Mouse (Mus musculus) CH12.LX (cell line): ENCODE results near the gene Srgap3. TPM values are rescaled to one million over a fixed set of nuclear protein-coding genes. Genes with fewer than 3 reads are reported as not detected.

ENCODE experiments used
- DNase-seq: peaks from one replicate; pipeline ENCODE4 v3.0.0-alpha.2; 2013; ENCODE audit errors: extremely low read depth
- H3K27ac ChIP-seq: 2 replicates; pipeline ENCODE4 v1.5.1; 2012; ENCODE audit warnings: low read depth, mild to moderate bottlenecking, control low read depth, moderate library complexity; ENCODE audit not compliant: insufficient read depth
- H3K27me3 ChIP-seq: replicated peaks from 2 replicates; pipeline ENCODE3; 2012; ENCODE audit warnings: inconsistent platforms
- H3K36me3 ChIP-seq, 2 experiments: replicated peaks in 1 of 2; 2 replicates each; pipeline versions ENCODE3 to v1.6.1; 2012; ENCODE audit warnings: inconsistent platforms in 1 of 2, low read length in 1 of 2, mild to moderate bottlenecking in 1 of 2, mixed read lengths in 1 of 2, moderate library complexity in 1 of 2; ENCODE audit not compliant: control insufficient read depth in 1 of 2, insufficient read depth in 1 of 2
- H3K4me1 ChIP-seq, 2 experiments: 2 replicates each; pipeline ENCODE4 v1.6.1; 2012; ENCODE audit warnings: inconsistent platforms in 1 of 2, moderate library complexity in 1 of 2; ENCODE audit not compliant: insufficient read depth in 2 of 2, control insufficient read depth in 1 of 2
- H3K4me2 ChIP-seq: 2 replicates; pipeline ENCODE4 v1.6.1; 2012; ENCODE audit warnings: low read depth, mild to moderate bottlenecking, control low read depth; ENCODE audit not compliant: poor library complexity, insufficient read depth, severe bottlenecking
- H3K4me3 ChIP-seq, 3 experiments: fragments of 150-350 bp in 1 of 3; sonication (generic) in 1 of 3; replicated peaks in 1 of 3; 2 replicates each; pipeline versions ENCODE3 to v1.5.1; 2011 to 2012; ENCODE audit warnings: low read depth in 2 of 3, low read length in 2 of 3, mild to moderate bottlenecking in 2 of 3, moderate library complexity in 2 of 3, control low read depth in 1 of 3, improper control_type of control experiment in 1 of 3, inconsistent platforms in 1 of 3, mixed read lengths in 1 of 3; ENCODE audit not compliant: poor library complexity in 1 of 3
- H3K79me2 ChIP-seq: replicated peaks from 2 replicates; pipeline ENCODE4 v1.6.1; 2012; ENCODE audit warnings: mild to moderate bottlenecking, moderate library complexity; ENCODE audit not compliant: control insufficient read depth, poor library complexity, insufficient read depth, severe bottlenecking; ENCODE audit errors: extremely low read depth
- H3K9ac ChIP-seq: 2 replicates; pipeline ENCODE4 v1.6.1; 2012; ENCODE audit warnings: low read depth, mild to moderate bottlenecking, control low read depth, moderate library complexity; ENCODE audit not compliant: insufficient read depth
- H3K9me3 ChIP-seq: replicated peaks from 2 replicates; pipeline ENCODE3; 2012; ENCODE audit warnings: low read length, inconsistent platforms, mixed read lengths
- BHLHE40 ChIP-seq: IDR thresholded peaks from 2 replicates; pipeline ENCODE4 v1.6.1; 2011; ENCODE audit warnings: mild to moderate bottlenecking, low read depth, low read length, improper control_type of control experiment
- CHD2 ChIP-seq: IDR thresholded peaks from 2 replicates; pipeline ENCODE4 v1.6.1; 2011; ENCODE audit warnings: low read length, improper control_type of control experiment
- CTCF ChIP-seq, 2 experiments: IDR thresholded peaks in 1 of 2; conservative IDR thresholded peaks in 1 of 2; 2 replicates each; pipeline ENCODE4 v1.5.1; 2011 to 2012; ENCODE audit warnings: low read depth in 2 of 2, low read length in 2 of 2, improper control_type of control experiment in 1 of 2, inconsistent platforms in 1 of 2, mild to moderate bottlenecking in 1 of 2, moderate library complexity in 1 of 2
- ELF1 ChIP-seq: IDR thresholded peaks from 2 replicates; pipeline ENCODE4 v1.6.1; 2014; ENCODE audit warnings: low read depth, mild to moderate bottlenecking, inconsistent platforms, low read length, improper control_type of control experiment
- GABPA ChIP-seq: IDR thresholded peaks from 2 replicates; pipeline ENCODE4 v1.6.1; 2012; ENCODE audit warnings: low read depth, low read length, improper control_type of control experiment, inconsistent platforms; ENCODE audit not compliant: insufficient replicate concordance
- HCFC1 ChIP-seq: IDR thresholded peaks from 2 replicates; pipeline ENCODE4 v1.6.1; 2012; ENCODE audit warnings: low read depth, mild to moderate bottlenecking, inconsistent platforms, low read length, improper control_type of control experiment
- JUN ChIP-seq: IDR thresholded peaks from 2 replicates; pipeline ENCODE4 v1.6.1; 2011; ENCODE audit warnings: low read depth, mild to moderate bottlenecking, low read length, improper control_type of control experiment, moderate library complexity; ENCODE audit not compliant: insufficient read depth
- JUND ChIP-seq: conservative IDR thresholded peaks from 2 replicates; pipeline ENCODE4 v1.6.1; 2011; ENCODE audit warnings: low read depth, low read length, improper control_type of control experiment
- MAFK ChIP-seq: IDR thresholded peaks from 2 replicates; pipeline ENCODE4 v1.6.1; 2011; ENCODE audit warnings: low read length, improper control_type of control experiment; ENCODE audit not compliant: insufficient replicate concordance
- MAX ChIP-seq: IDR thresholded peaks from 2 replicates; pipeline ENCODE4 v1.6.1; 2011; ENCODE audit warnings: low read length, improper control_type of control experiment
- MAZ ChIP-seq: IDR thresholded peaks from 2 replicates; pipeline ENCODE4 v1.6.1; 2012; ENCODE audit warnings: low read depth, mild to moderate bottlenecking, inconsistent platforms, low read length, improper control_type of control experiment, moderate library complexity
- MXI1 ChIP-seq: IDR thresholded peaks from 2 replicates; pipeline ENCODE4 v1.6.1; 2011; ENCODE audit warnings: mild to moderate bottlenecking, low read depth, low read length, improper control_type of control experiment
- NELFE ChIP-seq: IDR thresholded peaks from 2 replicates; pipeline ENCODE4 v1.6.1; 2011; ENCODE audit warnings: low read depth, low read length, improper control_type of control experiment
- NRF1 ChIP-seq: IDR thresholded peaks from 2 replicates; pipeline ENCODE4 v1.6.1; 2014; ENCODE audit warnings: low read depth, mild to moderate bottlenecking, inconsistent platforms, low read length, improper control_type of control experiment, moderate library complexity
- PAX5 ChIP-seq: IDR thresholded peaks from 2 replicates; pipeline ENCODE4 v1.6.1; 2012; ENCODE audit warnings: low read length, inconsistent platforms, mixed read lengths
- SIN3A ChIP-seq: IDR thresholded peaks from 2 replicates; pipeline ENCODE4 v1.6.1; 2012; ENCODE audit warnings: low read length, improper control_type of control experiment, inconsistent platforms
- SMC3 ChIP-seq: IDR thresholded peaks from 2 replicates; pipeline ENCODE4 v1.6.1; 2011; ENCODE audit warnings: low read depth, low read length, improper control_type of control experiment
- TCF12 ChIP-seq: IDR thresholded peaks from 2 replicates; pipeline ENCODE4 v1.6.1; 2014; ENCODE audit warnings: low read depth, mild to moderate bottlenecking, inconsistent platforms, low read length, improper control_type of control experiment
- USF2 ChIP-seq: conservative IDR thresholded peaks from 2 replicates; pipeline ENCODE4 v1.6.1; 2011; ENCODE audit warnings: low read depth, low read length, improper control_type of control experiment
- ZC3H11A ChIP-seq: IDR thresholded peaks from 2 replicates; pipeline ENCODE4 v1.6.1; 2012; ENCODE audit warnings: low read depth, mild to moderate bottlenecking, inconsistent platforms, low read length, improper control_type of control experiment
- ZNF384 ChIP-seq: IDR thresholded peaks from 2 replicates; pipeline ENCODE4 v1.6.1; 2012; ENCODE audit warnings: low read depth, low read length, improper control_type of control experiment, inconsistent platforms
- dilution Hi-C: fragments of 300-500 bp; cut with MboI; formaldehyde crosslinking; loops from 2 replicates; pipeline ENCODE4 v1.14.3; 2020; ENCODE audit warnings: low sequenced_read_pairs; ENCODE audit not compliant: extremely low pct_unique_long_range_greater_than_20kb, extremely low pct_ligation_motif_present
- in situ Hi-C: fragments of 300-500 bp; cut with MboI; formaldehyde crosslinking; loops from 3 replicates; pipeline ENCODE4 v1.14.3; 2019; ENCODE audit warnings: low sequenced_read_pairs, low pct_ligation_motif_present, low pct_unique_long_range_greater_than_20kb, mixed read lengths
- polyA plus RNA-seq: library from polyadenylated mRNA; unstranded; fragments of >175 nt; gene quantifications from 2 replicates; pipeline ENCODE4 v1.2.1, GENCODE M21; 2012; ENCODE audit warnings: low read depth; ENCODE audit not compliant: insufficient read length
- total RNA-seq, 2 experiments: library from RNA; depleted of rRNA; stranded (reverse); fragments of 300-350 nt in 1 of 2; fragments of >200 nt in 1 of 2; gene quantifications; 2 replicates each; pipeline ENCODE4 v1.2.3; 2012 to 2014

Srgap3 gene
- total and polyA plus RNA-seq, 3 experiments: 1.5 to 4.5 (median 2.1) TPM

DNA sequence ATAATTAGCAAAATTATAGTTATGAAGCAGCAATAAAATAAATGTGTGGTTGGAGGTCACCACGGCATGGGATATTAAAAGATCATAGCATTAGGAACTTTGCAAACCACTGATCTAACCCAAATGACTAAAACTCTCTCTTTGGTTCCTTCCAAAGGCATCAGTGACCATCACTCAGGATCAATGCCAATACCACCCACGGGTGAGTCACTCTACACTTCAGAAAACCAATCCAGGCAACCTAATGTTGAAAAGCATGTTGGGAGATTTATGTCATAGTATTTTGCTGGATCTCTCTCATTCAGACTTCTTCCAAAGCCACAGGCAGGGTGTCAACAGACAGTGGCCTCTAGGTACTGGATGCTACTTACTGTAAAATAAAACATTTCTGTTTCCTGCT is 176.1 kb downstream of the Srgap3 start:
- TF ChIP-seq PAX5 (no peak), MAZ (no peak), ZC3H11A (no peak), ELF1 (no peak), CHD2 (no peak), HCFC1 (no peak), MXI1 (no peak), JUND (no peak), MAFK (no peak), CTCF (conservative IDR thresholded peaks at IDR 0.05 in 1 of 2, IDR thresholded peaks at IDR 0.05 in 1 of 2; ENCODE audit: low read depth in 2 of 2, low read length in 2 of 2) (no peak), GABPA (no peak), ZNF384 (no peak), SMC3 (no peak)
- Histone ChIP-seq H3K27me3 (no peaks in the 10 kb centered on the region), H3K9ac (no peak overlapping the region), H3K27ac (no peak overlapping the region), H3K9me3 (no peaks in the 10 kb centered on the region), H3K4me3 (no peak overlapping the region), H3K4me1 (no peaks in the 10 kb centered on the region), H3K79me2 (no peaks in the 10 kb centered on the region), H3K36me3 (peaks cover 0 to 37% of the 10 kb centered on the region in 2 experiments), H3K4me2 (no peak overlapping the region)
- dilution Hi-C loops (no loop called here), in situ Hi-C loops (no loop called here)
- DNase-seq: no peak

DNA sequence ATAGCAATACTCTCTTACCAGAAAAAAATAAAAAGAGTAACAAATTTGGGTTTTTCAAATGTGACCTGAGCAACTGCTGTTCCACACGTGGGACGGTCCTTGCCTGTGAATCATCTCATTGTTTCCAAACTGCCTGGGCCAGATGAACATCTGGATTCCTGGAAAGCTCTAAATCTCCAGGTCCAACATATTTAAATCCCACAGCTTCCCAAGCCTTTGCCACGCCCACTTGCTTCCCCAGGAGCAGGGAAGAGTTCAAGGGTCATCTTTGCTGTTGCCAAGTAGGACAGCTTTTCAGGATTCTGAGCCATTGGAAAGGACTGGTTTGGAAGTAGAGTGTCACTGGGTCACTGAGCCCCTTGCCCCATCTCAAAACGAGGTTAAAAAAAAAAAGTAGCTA is 188.5 kb downstream of the Srgap3 start:
- no peak overlapping the region for H3K4me2 ChIP-seq
- H3K79me2 ChIP-seq: no peaks in the 10 kb centered on the region
- dilution Hi-C loops (no loop called here), in situ Hi-C loops (no loop called here)
- no peaks in the 10 kb centered on the region for H3K9me3 ChIP-seq
- 0 out of 4 replicates have a peak, but pooled peaks cover 0 to 2% of the 10 kb centered on the region in 2 experiments for H3K4me1 ChIP-seq
- no peak overlapping the region for H3K9ac ChIP-seq
- DNase-seq: no peak
- H3K27ac ChIP-seq: no peak overlapping the region
- H3K4me3 ChIP-seq: no peak overlapping the region
- no peaks in the 10 kb centered on the region for H3K27me3 ChIP-seq
- no peak for TF ChIP-seq BHLHE40
- TF ChIP-seq ZC3H11A: no peak
- TF ChIP-seq HCFC1: no peak
- no peak for TF ChIP-seq JUN
- TF ChIP-seq ZNF384: no peak
- no peak for TF ChIP-seq NELFE
- no peak for TF ChIP-seq CHD2
- no peak for TF ChIP-seq NRF1
- TF ChIP-seq TCF12: no peak
- no peak for TF ChIP-seq SIN3A
- TF ChIP-seq USF2: no peak
- TF ChIP-seq MAX: no peak
- peaks cover 0 to 7% of the 10 kb centered on the region in 2 experiments for H3K36me3 ChIP-seq
